ENCODE assay signal across 20 mouse cellular contexts in the genomic region with DNA sequence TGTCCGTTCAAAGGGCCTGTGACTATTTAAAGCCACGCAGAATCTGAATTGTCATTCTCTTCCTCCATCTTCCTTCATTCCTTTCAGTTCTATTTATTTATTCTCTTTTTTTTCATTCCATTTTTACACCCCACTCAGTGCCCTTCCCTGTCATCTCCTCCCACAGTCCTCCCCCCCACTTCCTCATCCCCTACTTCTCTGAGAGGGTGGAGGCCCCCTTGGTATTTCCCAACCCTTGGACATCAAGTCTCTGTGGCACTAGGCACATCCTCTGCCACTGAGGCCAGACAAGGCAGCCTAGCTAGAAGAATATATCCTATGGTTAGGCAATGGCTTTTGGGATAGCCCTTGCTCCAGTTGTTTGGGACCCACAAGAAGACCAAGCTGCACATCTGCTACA. TPM values are rescaled to one million over a fixed set of nuclear protein-coding genes. Genes with fewer than 3 reads are reported as not detected.
"Had no signal": no experiment of that assay in that cellular context is flagged by ENCODE, and none has a peak within 500 bp of the region (broad histone marks: within the 10 kb centered on the region; RNA-seq: fewer than 3 reads in every experiment).

No protein-coding gene starts in this region.

- ATAC-seq: hindbrain, embryonic 16.5 days; inflammation-experienced regulatory T-cells, adult 6 months; intestine, embryonic 15.5 days; intestine, postnatal 0 days had no signal

- DNase-seq: gastrocnemius, postnatal 14 days; gastrocnemius, postnatal 36 days; heart, adult 18-20 months; heart, postnatal 10 days; heart, postnatal 4 days; kidney, adult 18-20 months; kidney, adult 8-10 months; kidney, postnatal 10 days; kidney, postnatal 25 days; kidney, postnatal 4 days; left cerebral cortex, postnatal 4 days had no signal

RNA-seq across cellular contexts. Expression of a gene that starts 28.1 kb away (rescaled TPM):
- total RNA-seq: layer of hippocampus, adult 2 months; layer of hippocampus, postnatal 10 days; layer of hippocampus, postnatal 25 days; left cerebral cortex, adult 2 months; left cerebral cortex, postnatal 14 days; left cerebral cortex, postnatal 4 days had no signal
